Mouse (Mus musculus): ENCODE data around the gene Hdgfl3. TPM values are rescaled to one million over a fixed set of nuclear protein-coding genes. Genes with fewer than 3 reads are reported as not detected.
A peak's percentile ranks its signal among the peaks of the same experiment; 100 is the strongest.

Gene Hdgfl3
- total and polyA plus RNA-seq, 2 experiments from 2014 or later: 7.3 to 10.2 TPM

DNA sequence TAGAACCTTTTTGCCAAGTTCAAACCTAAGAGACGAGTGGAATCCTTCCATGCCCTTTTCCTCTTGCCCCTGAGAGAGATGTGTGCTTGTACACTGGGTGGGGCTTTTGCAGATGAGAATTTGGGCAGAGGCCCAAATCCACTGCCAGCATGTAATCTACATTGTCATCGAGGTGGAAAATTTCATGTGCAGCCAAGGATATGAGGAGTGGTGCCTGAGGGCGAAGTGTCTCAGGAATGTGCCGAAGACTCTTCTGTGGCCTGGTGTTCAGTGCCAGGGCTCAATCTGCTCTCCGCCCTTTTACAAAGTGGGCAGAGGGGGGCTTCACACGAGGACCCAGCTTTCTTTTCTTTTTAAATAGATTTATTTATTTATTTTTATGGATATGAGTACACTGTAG lies 59.6 kb downstream of the Hdgfl3 start:
- no peak overlapping the region for H3K4me2 ChIP-seq (ENCODE audit: low read depth, low read length)
- no peaks in the 10 kb centered on the region for H3K9me3 ChIP-seq (replicated peaks; ENCODE audit: control insufficient read depth, low read length)
- peaks cover 36% of the 10 kb centered on the region for H3K36me3 ChIP-seq (replicated peaks; ENCODE audit: control insufficient read depth, insufficient read depth, low read length)
- peaks cover 3% of the 10 kb centered on the region; the same call in 1 of the 2 replicates for H3K4me1 ChIP-seq (ENCODE audit: control insufficient read depth, insufficient read depth)
- H3K27ac ChIP-seq (ENCODE audit: low read depth): no peak overlapping the region
- H3K4me3 ChIP-seq (ENCODE audit: low read depth, low read length): no peak overlapping the region
- peak; percentile 27; the same call in 1 of the 2 replicates for ATAC-seq (ENCODE audit: insufficient read depth, low read depth)
- no peaks in the 10 kb centered on the region for H3K27me3 ChIP-seq (ENCODE audit: control insufficient read depth, insufficient read depth, low read length)
- 39% methylated on average over 6 of the region's 6 CpGs for WGBS
- TF ChIP-seq CTCF (IDR thresholded peaks at IDR 0.05; ENCODE audit: low read depth) (no peak), EP300 (IDR thresholded peaks at IDR 0.05; ENCODE audit: low read depth) (no peak)
- no peak for DNase-seq (ENCODE audit: low spot score)
- no peak overlapping the region for H3K9ac ChIP-seq (replicated peaks; ENCODE audit: low read depth, low read length)

DNA sequence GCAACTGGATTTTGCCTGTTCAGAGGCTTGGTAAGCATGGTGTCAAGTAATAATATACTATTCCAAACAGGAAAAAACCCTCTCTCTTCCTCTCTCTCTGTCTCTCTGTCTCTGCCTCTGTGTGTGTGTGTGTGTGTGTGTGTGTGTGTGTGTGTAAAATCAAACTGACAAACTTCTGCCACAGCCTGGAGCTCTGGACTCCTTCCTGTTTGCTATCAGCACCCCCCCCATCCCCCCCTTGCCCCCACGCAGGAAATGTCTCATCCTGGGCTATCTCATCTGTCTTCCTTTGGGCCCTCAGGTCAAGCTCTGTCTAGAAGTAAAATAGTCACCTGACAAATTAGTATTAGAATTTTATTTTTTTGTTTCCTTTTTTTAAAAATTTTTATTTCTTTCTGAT lies 60.5 kb downstream of the Hdgfl3 start:
- H3K9ac ChIP-seq (replicated peaks; ENCODE audit: low read depth, low read length): no peak overlapping the region
- H3K4me3 ChIP-seq (ENCODE audit: low read depth, low read length): no peak overlapping the region
- H3K27ac ChIP-seq (ENCODE audit: low read depth): no peak overlapping the region
- WGBS: 40% methylated on average over 1 of the region's 1 CpGs
- H3K9me3 ChIP-seq (replicated peaks; ENCODE audit: control insufficient read depth, low read length): no peaks in the 10 kb centered on the region
- peaks cover 36% of the 10 kb centered on the region for H3K36me3 ChIP-seq (replicated peaks; ENCODE audit: control insufficient read depth, insufficient read depth, low read length)
- TF ChIP-seq EP300 (IDR thresholded peaks at IDR 0.05; ENCODE audit: low read depth) (no peak), CTCF (IDR thresholded peaks at IDR 0.05; ENCODE audit: low read depth) (no peak)
- H3K27me3 ChIP-seq (ENCODE audit: control insufficient read depth, insufficient read depth, low read length): no peaks in the 10 kb centered on the region
- H3K4me1 ChIP-seq (ENCODE audit: control insufficient read depth, insufficient read depth): peaks cover 3% of the 10 kb centered on the region; the same call in 1 of the 2 replicates
- H3K4me2 ChIP-seq (ENCODE audit: low read depth, low read length): no peak overlapping the region
- DNase-seq (ENCODE audit: low spot score): no peak
- ATAC-seq (ENCODE audit: insufficient read depth, low read depth): no peak

DNA sequence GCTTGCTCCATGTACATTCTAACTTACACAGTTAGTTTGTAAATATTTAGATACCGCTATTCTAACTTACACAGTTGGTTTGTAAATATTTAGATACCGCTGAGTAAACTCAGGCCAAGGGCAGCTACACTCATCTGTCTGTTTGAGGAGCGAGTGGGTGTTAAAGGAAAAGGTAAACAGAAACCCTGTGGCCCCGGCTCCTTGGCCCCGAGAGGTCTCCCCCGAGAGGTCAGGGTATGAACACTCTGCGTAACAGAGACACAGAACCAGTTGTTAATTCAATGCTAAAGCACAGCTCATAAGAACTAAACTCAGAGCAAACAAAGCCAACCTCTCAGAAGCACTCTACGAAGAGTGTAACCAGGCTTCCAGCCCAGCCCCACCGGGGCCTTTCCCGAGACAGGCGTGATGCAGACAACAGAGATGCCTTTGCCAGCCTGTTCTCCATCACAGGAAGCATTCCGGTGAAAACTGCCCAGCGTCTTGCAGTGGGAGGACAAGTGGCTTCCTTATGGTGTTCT lies 61.7 kb downstream of the Hdgfl3 start:
- TF ChIP-seq EP300 (IDR thresholded peaks at IDR 0.05; ENCODE audit: low read depth) (no peak), CTCF (IDR thresholded peaks at IDR 0.05; ENCODE audit: low read depth) (no peak)
- no peak for ATAC-seq (ENCODE audit: insufficient read depth, low read depth)
- H3K4me1 ChIP-seq (ENCODE audit: control insufficient read depth, insufficient read depth): peaks cover 3% of the 10 kb centered on the region; the same call in 1 of the 2 replicates

DNA sequence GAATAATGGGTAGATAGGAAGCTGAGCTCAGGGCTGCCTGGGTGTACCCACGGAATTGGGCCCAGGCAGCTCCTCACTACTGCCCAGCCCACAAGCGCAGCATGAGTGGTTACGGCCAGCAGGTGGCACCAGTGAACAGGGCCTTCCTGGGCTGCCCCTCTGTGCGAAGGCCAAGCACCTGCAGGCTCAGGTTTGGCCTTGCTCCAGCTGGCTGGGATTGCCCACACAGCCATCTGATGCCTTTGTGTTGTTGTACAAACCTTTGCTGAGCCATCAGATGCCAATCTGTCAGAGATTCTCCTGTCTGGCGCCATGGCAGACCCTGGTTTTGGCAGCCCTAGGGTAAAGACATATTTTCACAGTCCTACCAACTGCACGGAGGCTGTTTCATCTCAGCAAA lies 66.1 kb downstream of the Hdgfl3 start:
- Histone ChIP-seq H3K4me2 (ENCODE audit: low read depth, low read length) (no peak overlapping the region), H3K4me1 (ENCODE audit: control insufficient read depth, insufficient read depth) (0 out of 2 replicates have a peak, but pooled peaks cover 7% of the 10 kb centered on the region), H3K9ac (replicated peaks; ENCODE audit: low read depth, low read length) (no peak overlapping the region), H3K36me3 (replicated peaks; ENCODE audit: control insufficient read depth, insufficient read depth, low read length) (peaks cover 25% of the 10 kb centered on the region), H3K27ac (ENCODE audit: low read depth) (no peak overlapping the region), H3K27me3 (ENCODE audit: control insufficient read depth, insufficient read depth, low read length) (no peaks in the 10 kb centered on the region), H3K4me3 (ENCODE audit: low read depth, low read length) (no peak overlapping the region), H3K9me3 (replicated peaks; ENCODE audit: control insufficient read depth, low read length) (no peaks in the 10 kb centered on the region)
- 25% methylated on average over 6 of the region's 6 CpGs for WGBS
- DNase-seq (ENCODE audit: low spot score) (peak; percentile 62), ATAC-seq (ENCODE audit: insufficient read depth, low read depth) (peak; percentile 78)
- TF ChIP-seq CTCF (IDR thresholded peaks at IDR 0.05; ENCODE audit: low read depth) (peak; percentile 92), EP300 (IDR thresholded peaks at IDR 0.05; ENCODE audit: low read depth) (no peak)

More for the DNA sequence above, 61.7 kb downstream of the Hdgfl3 start:
- Histone ChIP-seq H3K27me3 (ENCODE audit: control insufficient read depth, insufficient read depth, low read length) (no peaks in the 10 kb centered on the region), H3K4me2 (ENCODE audit: low read depth, low read length) (no peak overlapping the region), H3K9me3 (replicated peaks; ENCODE audit: control insufficient read depth, low read length) (no peaks in the 10 kb centered on the region), H3K36me3 (replicated peaks; ENCODE audit: control insufficient read depth, insufficient read depth, low read length) (peaks cover 26% of the 10 kb centered on the region), H3K9ac (replicated peaks; ENCODE audit: low read depth, low read length) (no peak overlapping the region), H3K27ac (ENCODE audit: low read depth) (no peak overlapping the region), H3K4me3 (ENCODE audit: low read depth, low read length) (no peak overlapping the region)
- DNase-seq (ENCODE audit: low spot score): no peak
- 66% methylated on average over 13 of the region's 13 CpGs for WGBS

DNA sequence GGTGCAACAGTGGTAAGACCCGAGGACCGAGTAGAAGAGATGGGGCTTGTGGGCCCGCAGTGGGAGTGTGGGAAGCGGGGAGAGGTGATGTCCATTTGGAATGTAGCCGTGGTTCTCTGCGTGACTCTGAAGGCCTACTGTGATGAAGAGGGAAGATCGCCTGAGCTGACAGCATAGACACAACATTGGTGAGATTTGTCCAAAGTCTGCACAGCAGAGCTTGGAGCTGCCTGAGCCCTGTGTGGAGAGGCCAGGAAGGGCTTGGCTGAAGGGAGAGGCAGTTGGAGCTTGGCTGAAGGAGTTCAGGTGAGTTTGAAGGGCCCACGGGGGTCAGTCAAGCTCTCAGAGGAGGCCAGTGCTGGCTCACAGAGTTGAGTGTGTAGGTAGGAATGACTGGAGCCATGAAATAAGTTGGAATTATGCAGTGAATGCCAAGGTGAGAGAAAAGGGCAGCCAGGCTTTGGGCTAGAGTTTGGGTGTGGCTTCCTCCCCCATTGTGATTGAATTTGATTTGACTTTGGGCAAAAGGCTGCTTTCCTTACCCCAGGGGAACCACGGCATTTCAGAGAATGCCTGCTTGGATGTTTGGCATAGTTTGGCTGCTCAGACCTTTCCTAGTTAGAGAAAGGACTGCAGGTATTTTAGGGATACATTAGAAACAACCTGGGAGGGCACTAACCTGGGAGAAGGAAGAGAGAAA lies 66.9 kb downstream of the Hdgfl3 start:
- DNase-seq (ENCODE audit: low spot score) (no peak), ATAC-seq (ENCODE audit: insufficient read depth, low read depth) (no peak)
- Histone ChIP-seq H3K27ac (ENCODE audit: low read depth) (no peak overlapping the region), H3K4me2 (ENCODE audit: low read depth, low read length) (no peak overlapping the region), H3K9me3 (replicated peaks; ENCODE audit: control insufficient read depth, low read length) (no peaks in the 10 kb centered on the region), H3K36me3 (replicated peaks; ENCODE audit: control insufficient read depth, insufficient read depth, low read length) (peaks cover 22% of the 10 kb centered on the region), H3K9ac (replicated peaks; ENCODE audit: low read depth, low read length) (no peak overlapping the region), H3K27me3 (ENCODE audit: control insufficient read depth, insufficient read depth, low read length) (no peaks in the 10 kb centered on the region), H3K4me1 (ENCODE audit: control insufficient read depth, insufficient read depth) (peaks cover 7% of the 10 kb centered on the region; the same call in 1 of the 2 replicates), H3K4me3 (ENCODE audit: low read depth, low read length) (no peak overlapping the region)
- no peak for TF ChIP-seq EP300 (IDR thresholded peaks at IDR 0.05; ENCODE audit: low read depth)
- TF ChIP-seq CTCF (IDR thresholded peaks at IDR 0.05; ENCODE audit: low read depth): no peak
- WGBS: 82% methylated on average over 9 of the region's 9 CpGs

Measured in heart, postnatal 0 days (tissue).